Mouse (Mus musculus) yolk sac, embryonic 10.5 days (tissue): ENCODE measurements at regions not wholly inside any gene's neighbourhood (a gene's known extent, or its start where the extent isn't known, plus 50 kb on each side); places are given as distances from the start of the nearest gene placed in this dataset.
A peak's percentile ranks its signal among the peaks of the same experiment; 100 is the strongest.

Source experiments
- DNase-seq: peaks from one replicate; pipeline ENCODE4 v3.0.0-alpha.2; 2017; ENCODE audit warnings: low spot score

- DNase-seq, result peak; percentile 44
Observed at GRCm38 (mm10) chr14:76791811-76792571, 235.3 kb upstream of the Serp2 start.

- no peak for DNase-seq
Observed at GRCm38 (mm10) chr14:76789376-76789775, 232.7 kb upstream of the Serp2 start.

GRCm38 (mm10) chr14:76787601-76788000 lies 230.9 kb upstream of the Serp2 start:
- DNase-seq, result no peak

DNA sequence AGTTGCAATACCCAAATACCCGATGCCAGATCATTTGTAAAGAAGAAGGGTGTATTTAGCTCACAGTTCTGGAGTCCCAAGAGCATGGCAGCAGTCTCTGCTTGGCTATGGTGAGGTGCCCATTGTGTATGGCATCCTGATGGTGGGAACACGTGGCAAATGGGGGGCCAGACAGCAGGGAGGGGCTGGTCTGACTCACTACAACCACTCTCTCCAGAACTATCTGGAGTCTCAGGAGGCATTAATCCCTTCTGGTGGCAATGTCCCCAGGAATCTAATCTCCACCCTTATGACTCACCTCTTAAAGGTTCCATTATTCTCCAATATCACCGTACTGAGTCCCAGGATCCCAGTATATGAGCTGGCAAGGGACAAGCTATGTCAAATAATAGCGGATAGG lies 229.5 kb upstream of the Serp2 start:
- DNase-seq, result no peak

- no peak for DNase-seq
Observed at GRCm38 (mm10) chr14:76781524-76781880, 224.8 kb upstream of the Serp2 start.

DNA sequence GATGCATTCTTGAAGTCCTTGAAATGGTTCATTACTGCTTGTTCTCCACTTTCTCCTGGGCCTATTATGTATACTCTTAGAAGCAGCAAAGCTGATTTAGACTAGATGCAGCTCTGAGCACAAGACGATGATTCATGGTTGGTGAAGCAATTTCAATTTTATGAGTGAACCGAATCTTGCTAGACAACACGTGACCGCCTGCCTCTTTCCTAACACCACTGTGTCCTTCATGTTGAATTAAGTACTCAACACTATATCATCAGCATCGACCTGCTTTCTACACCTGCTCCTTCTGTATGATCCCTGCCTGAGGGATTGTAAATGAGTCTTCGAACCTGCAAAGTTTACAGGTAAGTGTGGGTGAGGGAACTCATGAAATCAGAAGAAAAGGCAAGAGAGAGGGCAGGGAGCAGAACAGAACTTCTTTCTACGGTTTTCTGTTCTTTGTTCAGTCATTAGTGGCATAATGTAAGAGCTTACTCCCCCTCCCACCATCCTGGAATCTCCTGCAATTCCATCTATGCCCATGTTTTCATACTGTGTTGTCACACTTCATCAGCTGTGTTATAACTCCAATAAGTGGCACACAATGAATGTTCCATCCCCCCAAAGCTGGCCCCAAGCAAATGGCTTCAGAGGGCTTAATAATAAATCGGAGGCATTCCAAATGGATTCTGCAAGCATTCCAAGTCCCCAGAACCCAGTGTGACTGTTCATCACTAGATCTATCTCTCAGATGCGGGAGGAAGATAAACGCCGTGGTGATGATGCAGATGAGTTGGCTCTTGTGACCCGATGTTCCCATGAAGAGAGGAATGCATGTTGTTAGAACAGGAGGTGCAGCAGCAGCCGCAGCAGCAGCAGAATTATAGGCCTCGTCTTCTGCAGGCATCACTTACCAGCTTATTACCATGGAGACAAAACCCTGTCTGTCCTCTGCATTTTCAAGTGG lies 224.2 kb upstream of the Serp2 start:
- DNase-seq, result no peak

DNA sequence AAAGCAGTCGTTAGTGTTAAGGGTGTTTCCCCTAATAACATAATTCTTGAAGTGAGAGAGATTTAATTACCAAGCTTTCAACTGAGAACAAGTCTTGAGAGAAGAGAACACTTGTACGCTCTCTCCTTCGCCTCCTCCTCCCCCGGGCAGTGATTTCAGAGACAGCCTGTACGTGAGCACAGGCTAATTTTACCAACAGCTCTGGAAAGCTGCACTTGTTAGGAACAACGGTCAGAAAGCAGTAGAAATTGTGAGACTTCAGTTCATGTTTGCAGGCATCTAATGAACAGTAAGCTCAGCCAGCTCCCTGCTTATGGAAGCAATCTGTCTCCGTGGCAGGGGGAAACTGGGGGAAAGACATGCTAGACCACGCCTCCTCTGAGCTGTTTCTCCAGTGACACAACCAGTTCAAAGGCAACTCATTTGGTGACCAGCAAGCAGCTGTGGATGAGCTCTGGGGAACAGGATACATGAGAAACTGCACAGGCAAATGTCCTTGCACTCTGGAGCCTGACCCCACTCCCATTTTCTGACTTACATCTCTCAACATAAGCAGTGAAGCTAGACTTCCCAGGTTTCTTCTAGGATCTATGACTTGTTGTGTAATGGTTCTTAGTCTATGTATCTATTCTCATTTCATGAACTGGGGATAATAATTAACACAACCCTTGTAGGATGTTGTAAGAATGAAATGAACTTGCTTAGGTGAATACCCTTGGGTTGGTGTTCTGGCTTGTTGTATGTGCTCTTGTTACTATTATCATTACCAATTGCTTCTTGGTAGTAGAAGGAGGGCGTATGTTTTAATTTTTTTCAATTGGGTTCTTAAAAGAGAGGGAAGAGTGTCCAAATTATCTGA lies 222.1 kb upstream of the Serp2 start:
- DNase-seq, result peak; percentile 48

- DNase-seq, result peak; percentile 56
Observed at GRCm38 (mm10) chr14:76775387-76775924, 218.8 kb upstream of the Serp2 start.

- DNase-seq, result no peak
Observed at GRCm38 (mm10) chr14:76772781-76773438, 216.2 kb upstream of the Serp2 start.

- DNase-seq, result no peak
Observed at GRCm38 (mm10) chr14:76770106-76770505, 213.4 kb upstream of the Serp2 start.

- DNase-seq, result no peak
Observed at GRCm38 (mm10) chr14:76767301-76767700, 210.6 kb upstream of the Serp2 start.

DNA sequence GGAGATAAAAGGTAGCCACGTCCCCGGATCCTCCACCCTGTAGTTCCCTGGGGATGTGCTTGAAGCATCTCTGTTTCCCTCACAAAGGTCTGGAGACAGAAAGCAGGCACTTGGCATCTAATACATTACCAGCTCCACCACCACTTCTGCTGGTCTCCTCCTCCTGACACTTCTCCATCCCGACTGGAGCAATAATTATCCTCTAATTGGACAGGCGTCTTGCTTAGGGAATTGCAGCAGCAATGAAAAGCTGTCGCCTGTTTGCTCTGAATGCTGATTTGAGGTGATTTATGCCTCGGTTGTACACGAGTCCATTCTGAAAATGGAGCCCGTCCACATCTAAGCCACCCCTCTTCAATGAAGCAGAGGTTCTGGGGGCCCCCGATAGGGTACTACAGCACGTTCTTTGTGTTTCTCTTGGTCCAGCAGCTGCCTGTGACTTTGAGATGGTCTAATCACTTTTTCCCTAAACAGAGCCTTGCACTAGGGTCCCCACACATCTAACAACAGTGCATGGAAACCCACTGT lies 209.6 kb upstream of the Serp2 start:
- DNase-seq, result no peak

DNA sequence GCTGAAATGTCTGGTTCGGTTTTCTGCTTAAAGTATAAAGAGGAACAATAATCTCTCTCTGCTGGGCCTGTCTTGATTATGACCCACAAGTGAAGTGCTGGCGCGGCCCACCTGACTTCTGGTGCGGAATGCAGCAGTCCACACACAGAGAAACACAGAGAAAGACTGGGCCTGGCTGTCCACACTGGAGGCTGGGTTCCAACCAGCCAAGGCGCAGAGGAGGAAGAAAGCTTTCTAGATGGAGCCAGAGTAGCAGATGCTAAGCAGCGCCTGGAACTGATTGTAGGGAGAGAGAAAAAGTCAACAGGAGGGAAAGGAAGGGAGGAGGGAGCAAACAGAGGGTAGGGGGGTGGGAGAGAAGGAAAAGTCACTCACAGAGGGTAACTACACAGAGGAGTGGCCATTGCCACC lies 208.4 kb upstream of the Serp2 start:
- no peak for DNase-seq

GRCm38 (mm10) chr14:76764390-76764796 lies 207.7 kb upstream of the Serp2 start:
- DNase-seq, result peak; percentile 38

- DNase-seq, result no peak
Observed at GRCm38 (mm10) chr14:76763539-76763938, 206.8 kb upstream of the Serp2 start.

GRCm38 (mm10) chr14:76762777-76763176 lies 206.1 kb upstream of the Serp2 start:
- DNase-seq, result no peak

DNA sequence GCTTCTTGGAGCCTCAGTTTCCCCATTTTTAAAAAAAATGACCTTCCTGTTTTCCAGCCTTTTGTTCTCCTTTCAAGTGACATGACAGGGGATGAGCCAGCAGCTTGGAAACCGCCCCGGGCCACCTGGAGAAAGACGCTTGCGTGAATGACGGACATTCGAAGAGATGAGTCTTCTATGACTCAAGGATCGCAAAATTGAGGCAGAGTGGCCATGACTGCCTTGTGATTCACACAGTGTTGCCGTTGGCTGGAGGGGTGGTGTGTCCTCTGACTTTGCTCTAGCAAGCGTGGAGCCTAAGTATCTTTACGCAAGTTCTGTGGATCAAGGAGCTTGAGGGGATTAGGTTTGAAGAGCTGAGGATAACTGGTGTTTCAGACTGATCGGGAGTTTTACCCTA lies 205.0 kb upstream of the Serp2 start:
- DNase-seq, result no peak

- no peak for DNase-seq
Observed at GRCm38 (mm10) chr14:76761274-76761673, 204.6 kb upstream of the Serp2 start.

- no peak for DNase-seq
Observed at GRCm38 (mm10) chr14:76760509-76761023, 203.9 kb upstream of the Serp2 start.

GRCm38 (mm10) chr14:76759377-76759776 lies 202.7 kb upstream of the Serp2 start:
- DNase-seq, result no peak

DNA sequence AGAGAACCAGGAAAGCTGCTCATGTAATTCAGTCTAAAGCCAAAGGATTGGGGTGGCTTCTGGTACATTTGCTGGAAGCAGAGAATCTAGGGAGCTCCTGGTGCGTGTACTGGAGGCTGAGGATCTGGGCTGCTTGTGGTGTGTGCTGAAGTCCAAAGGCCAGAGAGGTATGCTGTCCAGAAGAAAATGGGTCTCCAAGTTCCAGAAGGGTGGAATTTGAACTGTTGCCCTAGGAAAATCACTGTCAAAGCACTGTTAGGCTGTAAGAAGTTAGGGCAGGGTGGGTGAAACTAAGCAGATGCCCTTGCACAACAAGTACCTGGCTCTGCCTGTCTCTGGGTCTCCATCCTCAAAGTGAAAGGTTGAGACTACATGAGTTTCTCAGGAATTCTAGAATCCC lies 201.9 kb upstream of the Serp2 start:
- DNase-seq, result peak; percentile 50
